Mouse (Mus musculus): ENCODE measurements around the gene Slc35c2. TPM values are rescaled to one million over a fixed set of nuclear protein-coding genes. Genes with fewer than 3 reads are reported as not detected.

Gene Slc35c2
- polyA plus RNA-seq (2012; rRNA removed), result 50.3 and 52.3 TPM in 2 replicates

GRCm38 (mm10) chr2:165287202-165287984 lies at the start of gene Slc35c2:
Gene Slc35c2 (minus strand): TSS chr2:165287869.

GRCm38 (mm10) chr2:165326304-165327190 lies 38.9 kb upstream of the Slc35c2 start, which contains the start of gene Elmo2:
Gene Elmo2 (minus strand): TSS chr2:165326479.

GRCm38 (mm10) chr2:165234613-165235291 lies 52.9 kb downstream of the Slc35c2 start, which contains the start of gene Cdh22:
Gene Cdh22 (minus strand): TSS chr2:165234853.

Other genes starting within 250 kb of the Slc35c2 start
- 9.4 and 9.7 TPM in 2 replicates for gene Cd40, start 232.2 kb downstream of the Slc35c2 start, polyA plus RNA-seq (2012; rRNA removed)
- gene 1700025C18Rik, start 197.1 kb downstream of the Slc35c2 start, polyA plus RNA-seq (2012; rRNA removed), result not detected in 2 replicates
- gene Cdh22, start 53.0 kb downstream of the Slc35c2 start, polyA plus RNA-seq (2012; rRNA removed), result 12.7 and 12.8 TPM in 2 replicates
- 98.4 and 98.8 TPM in 2 replicates for gene Elmo2, start 38.6 kb upstream of the Slc35c2 start, polyA plus RNA-seq (2012; rRNA removed)
- 6.4 and 7.4 TPM in 2 replicates for gene Zfp663, start 80.9 kb upstream of the Slc35c2 start, polyA plus RNA-seq (2012; rRNA removed)
- gene Zfp334, start 100.4 kb upstream of the Slc35c2 start, polyA plus RNA-seq (2012; rRNA removed), result 15.0 and 16.5 TPM in 2 replicates
- 0.04 TPM in 2 replicates for gene Ocstamp, start 112.5 kb upstream of the Slc35c2 start, polyA plus RNA-seq (2012; rRNA removed)
- 2.7 and 3.2 TPM in 2 replicates for gene Slc13a3, start 185.4 kb upstream of the Slc35c2 start, polyA plus RNA-seq (2012; rRNA removed)
- gene Trp53rka, start 205.5 kb upstream of the Slc35c2 start, polyA plus RNA-seq (2012; rRNA removed), result 36.0 and 41.7 TPM in 2 replicates
- 2.4 and 4.3 TPM in 2 replicates for gene Slc2a10, start 215.9 kb upstream of the Slc35c2 start, polyA plus RNA-seq (2012; rRNA removed)